Mouse (Mus musculus): ENCODE results near the gene Smpd4. TPM values are rescaled to one million over a fixed set of nuclear protein-coding genes. Genes with fewer than 3 reads are reported as not detected.

Gene Smpd4
- polyA plus RNA-seq, 2 experiments from 2014 or later: 10.4 to 18.1 TPM

DNA sequence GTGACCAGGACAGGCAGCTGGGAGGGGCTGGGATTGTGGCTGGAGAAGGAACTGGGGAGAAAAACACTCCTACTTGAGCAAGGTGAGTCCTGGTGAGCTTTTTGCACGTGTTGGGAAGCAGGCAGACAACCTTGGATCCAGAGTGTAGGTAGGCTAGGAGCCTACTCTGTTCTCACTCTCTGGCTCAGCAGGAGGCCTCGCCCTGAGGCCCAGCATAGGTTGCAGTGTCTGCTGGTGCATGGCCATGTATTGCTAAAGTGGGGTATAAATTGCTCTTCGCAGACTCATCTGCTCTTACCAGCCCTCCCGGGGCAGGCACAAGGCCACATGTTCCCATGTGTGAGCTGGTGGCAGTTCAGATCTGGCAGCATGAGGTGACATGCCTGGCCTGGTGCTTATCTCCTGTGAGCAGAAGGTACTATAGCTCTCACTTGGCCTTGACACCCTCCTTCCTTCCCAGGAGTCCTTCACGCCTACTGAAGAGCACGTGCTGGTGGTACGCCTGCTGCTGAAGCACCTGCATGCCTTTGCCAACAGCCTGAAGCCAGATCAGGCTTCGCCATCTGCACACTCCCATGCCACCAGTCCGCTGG, 19.0 kb downstream of the Smpd4 start:
- no peak for ATAC-seq

DNA sequence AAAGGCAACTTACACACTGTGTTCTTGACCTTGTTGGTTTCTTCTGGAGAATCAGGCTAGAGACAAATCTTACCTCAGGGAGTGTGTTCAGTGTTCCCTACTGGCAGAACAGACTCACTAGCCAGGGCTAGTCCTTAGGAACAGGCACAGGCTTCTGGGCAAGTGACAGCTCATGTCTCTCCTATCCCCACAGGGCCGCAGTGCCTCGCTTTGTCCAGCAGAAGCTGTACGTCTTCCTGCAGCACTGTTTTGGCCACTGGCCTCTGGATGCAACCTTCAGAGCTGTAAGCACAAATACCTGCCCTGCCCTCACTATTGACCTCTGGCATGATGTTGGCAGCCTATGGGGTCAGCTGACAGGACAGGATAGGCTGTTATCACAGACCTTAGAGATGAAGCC, 19.9 kb downstream of the Smpd4 start:
- no peak for ATAC-seq

DNA sequence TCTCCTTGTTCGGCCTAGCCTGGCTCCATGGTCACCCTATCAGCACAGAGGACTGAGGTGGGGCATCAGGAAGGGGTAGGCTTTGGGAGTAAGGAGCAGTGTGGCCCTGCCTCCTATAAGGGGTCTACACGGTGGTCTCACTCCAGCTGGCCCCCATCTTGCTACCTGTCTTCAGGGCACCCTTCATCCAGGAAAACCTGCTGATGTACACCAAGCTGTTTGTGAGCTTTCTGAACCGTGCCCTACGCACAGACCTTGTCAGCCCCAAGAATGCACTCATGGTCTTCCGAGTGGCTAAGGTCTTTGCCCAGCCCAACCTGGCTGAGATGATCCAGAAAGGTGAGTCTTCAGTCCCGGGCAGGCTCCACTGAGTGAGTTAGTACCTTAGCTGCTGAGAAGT, 20.8 kb downstream of the Smpd4 start:
- no peak for ATAC-seq

DNA sequence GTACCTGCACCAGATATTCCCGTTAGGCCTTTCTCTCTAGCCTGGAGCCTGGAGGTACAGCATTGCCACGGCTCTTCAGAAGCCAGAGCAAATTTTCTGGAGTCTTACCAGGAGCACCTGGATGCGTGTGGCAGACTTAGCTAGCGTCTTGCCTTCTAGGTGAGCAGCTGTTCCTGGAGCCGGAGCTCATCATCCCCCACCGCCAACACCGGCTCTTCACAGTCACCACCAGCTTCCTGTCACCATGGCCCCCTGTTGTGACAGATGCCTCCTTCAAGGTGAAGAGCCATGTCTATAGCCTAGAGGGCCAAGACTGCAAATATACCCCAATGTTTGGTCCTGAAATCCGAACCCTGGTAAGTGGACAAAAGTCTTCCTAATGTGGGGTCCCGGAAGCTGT, 21.6 kb downstream of the Smpd4 start:
- ATAC-seq: no peak

DNA sequence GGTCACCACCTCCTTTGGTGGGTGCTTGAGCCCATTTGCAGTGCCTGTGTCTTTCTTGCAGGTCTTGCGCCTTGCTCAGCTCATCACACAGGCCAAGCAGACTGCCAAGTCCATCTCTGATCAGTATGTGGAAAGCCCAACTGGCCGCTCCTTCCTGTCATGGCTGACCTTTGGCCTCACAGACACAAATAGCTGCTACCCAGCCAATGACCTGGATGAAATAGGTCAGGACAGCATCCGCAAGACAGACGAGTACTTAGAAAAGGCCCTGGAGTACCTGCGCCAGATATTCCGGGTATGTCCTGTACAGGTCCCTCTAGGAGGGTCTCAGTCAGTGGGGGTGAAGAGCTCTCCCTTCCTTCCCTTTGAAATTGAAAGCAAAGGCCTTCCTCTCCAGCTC, 22.1 kb downstream of the Smpd4 start:
- ATAC-seq: no peak

DNA sequence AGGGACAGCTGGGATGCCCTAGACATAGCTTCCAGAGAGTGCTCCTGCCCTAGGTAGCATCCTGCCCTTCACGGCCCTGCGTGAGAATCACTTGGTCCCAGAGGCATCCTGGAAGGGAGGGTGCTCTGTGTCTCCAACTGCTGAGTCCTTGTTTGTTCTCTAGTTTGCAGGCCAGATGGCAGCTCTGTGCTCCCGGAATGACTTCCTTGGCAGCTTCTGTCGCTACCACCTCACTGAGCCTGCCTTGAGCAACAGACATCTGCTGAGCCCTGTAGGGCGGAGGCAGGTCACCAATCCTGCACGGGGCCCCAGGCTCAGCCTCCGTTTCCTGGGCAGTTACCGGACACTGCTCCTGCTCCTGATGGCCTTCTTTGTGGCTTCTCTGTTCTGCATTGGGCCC, 23.2 kb downstream of the Smpd4 start:
- ATAC-seq: no peak

DNA sequence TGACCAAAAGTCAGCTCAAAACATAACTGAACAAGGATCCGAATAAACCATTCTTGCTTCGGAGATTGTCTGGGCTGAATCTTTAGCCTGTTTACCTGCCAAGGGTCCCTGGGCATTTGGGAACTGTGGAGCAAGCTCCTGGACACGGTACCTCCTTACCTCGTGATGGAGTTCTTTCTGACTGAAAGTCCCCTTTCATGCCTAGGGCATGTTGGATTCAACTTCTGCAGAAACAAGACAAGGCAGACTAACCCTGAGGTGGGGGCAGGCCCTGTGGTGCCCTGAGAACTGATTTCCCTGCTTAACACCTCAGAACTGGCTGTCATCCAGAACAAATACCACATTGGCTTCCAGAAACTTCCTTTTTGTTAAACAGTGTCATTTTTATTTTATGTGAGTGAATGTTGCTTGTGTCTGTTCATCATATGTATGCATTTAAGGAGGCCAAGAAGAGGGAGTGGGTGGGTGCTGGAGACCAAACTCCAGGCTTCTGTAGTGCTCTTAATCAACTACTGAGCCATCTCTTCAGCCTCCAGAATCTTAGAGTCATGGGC, 24.4 kb downstream of the Smpd4 start:
- ATAC-seq: no peak

DNA sequence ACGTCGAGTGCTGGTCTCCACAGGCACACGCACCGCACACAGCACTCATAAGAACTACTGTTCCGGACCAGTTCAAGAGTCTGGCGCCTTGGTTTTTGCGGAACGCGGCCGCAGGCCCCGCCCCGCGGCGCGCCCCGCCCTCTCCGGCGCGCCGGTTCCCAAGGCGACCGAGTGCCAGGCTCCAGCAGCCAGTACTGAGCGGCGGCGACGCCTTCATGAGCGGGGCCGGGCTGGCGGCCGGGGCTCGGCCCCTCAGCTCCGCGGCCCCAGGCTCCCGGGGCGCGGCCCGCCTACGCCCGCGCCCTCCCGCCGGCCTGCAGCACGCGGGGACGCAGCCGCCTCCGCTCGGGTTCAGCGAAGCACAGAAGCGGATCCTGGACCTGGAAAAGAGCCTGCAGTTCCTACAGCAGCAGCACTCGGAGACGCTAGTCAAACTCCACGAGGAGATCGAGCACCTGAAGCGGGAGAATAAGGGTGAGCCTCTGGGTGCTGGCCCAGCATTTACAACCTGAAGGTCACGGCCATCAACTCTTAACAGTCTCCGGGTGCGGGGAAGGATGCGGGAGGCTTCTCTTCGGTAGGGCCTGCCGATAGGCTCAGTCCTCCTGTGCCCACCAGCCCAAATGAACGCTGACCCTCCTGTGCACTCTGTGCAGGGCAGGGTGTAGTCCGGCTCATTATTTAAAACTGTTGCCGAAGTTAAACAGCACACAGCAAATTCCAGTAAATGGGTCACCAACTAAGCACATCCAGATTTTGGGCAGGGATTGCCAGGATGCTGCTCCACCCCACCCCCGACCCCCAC, 27.4 kb downstream of the Smpd4 start, which contains the start of gene Ccdc74a:
TSS of gene Ccdc74a (plus strand) at position 161 of the 805 bp plus-strand sequence.
- peak; percentile 93 for ATAC-seq

DNA sequence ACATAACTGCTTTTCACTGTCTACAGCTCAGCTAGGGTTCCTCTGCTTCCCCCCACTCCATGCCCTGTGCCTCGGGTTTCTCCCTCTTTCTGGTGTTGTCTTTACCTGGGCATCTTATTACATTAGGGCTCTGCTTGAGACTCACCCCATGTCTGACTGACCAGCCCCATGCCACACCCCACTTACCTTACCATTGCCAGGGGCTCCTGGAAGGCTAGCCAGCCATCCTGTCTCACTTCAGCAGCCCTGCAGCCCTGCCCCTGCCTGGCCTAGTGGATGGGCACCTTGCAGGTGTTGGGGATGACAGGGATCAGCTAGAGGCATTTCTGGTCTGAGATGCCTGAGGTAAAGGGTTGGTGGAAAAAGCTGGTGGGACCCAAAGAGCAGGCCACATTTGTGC, 28.0 kb downstream of the Smpd4 start:
- ATAC-seq: no peak

DNA sequence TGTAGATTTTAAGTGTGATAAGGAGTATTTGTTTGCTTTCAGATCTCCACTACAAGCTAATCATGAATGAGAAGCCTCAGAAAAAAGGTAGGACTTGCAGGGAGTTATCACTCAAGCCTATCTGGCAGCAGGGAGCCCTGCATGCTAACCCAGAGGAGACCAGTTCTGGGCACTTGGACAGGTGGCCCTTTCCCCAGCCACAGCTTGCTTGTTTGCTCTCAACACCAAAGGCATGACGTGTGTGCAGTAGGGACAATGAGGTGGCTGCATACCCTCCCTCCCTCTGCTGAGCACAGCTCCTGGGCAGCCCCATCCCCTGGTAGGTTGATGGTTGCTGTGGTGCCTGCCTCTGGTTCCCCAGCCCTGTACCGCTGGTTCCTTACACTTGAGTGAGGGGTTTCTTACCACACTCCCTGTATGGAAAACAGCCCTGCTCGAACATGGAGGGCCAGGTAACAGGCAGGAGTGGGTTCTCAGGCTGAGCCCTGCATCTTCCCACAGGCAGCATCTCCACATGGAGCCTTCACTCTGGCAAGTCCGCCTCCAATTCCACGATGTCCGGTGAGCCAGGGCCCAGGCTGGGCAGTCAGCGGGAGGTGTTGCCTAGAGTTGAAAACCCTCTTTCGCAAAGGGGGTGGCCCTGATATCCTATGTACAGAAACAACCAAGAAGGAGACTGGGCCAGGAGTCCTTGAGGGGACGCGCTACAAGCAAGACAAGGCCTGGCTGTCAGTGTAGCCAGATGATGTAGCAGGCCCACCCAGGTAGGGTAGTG, 28.6 kb downstream of the Smpd4 start:
- ATAC-seq: no peak

DNA sequence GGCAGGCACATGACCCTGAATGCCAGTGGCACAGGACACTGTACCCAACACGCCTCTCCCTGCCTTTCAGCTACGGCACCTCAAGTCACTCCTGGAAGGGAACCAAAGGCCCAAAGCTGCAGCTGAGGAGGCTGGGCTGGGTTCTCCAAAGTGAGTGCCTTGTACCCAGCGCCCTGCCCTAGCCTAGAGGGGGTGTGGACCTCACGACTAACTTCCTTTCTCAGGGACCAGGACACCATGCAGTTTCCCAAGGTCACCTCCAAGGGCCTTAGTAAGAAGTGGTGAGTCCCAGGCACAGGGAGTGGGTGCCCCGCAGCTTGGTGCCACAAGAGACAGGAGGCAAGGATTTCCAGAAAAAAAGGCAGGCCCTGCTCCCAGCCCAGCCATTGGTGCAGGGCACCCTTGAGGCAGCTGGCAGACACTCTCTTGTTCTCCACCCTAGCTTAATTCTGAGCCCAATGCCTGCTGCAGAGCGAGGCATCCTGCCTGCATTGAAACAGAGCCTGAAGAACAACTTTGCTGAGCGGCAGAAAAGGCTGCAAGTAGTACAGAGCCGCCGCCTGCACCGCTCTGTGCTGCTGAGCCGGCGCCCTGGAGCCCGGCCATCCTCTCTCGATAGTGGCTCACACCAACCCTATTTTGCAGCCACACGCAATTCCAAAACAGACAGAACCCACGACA, 30.9 kb downstream of the Smpd4 start:
- no peak for ATAC-seq

DNA sequence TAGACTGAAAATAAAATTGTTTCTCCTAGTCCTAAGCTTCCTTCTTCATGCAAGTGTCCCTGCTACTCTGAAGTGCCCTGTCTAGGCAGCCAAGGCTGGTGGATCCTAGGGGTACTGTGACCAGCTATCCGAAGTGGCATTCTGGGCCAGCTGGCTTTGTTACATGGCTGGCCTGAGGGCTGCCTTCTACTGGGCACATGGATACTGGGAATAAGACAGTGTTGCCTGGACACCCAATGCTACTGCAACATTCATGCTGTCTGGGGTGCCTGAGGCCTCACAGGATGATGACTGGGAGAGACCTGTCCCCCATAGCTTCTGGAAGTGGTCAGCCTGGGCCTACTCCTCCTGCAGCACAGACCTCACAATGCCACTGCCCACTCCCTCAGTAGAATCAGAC, 31.6 kb downstream of the Smpd4 start:
- ATAC-seq: no peak

DNA sequence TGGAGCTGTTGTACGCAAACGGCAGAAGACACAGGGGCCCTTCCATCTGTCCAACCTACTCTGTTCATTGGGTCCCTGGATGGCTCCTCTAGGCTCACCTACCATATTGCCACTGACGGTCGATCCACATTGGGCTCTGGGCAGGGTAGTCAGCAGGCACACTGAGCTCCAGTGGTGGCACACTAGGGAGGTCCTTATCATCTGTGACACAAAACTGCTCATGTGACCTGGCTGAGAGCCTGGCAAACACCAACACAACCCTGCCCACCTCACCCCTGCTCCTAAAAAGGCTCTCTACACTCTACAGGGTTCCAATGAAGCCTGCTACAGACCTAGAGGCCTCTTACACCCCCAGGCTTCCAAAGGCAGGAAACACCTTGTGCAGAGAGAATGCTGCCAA, 33.5 kb downstream of the Smpd4 start:
- ATAC-seq: no peak

DNA sequence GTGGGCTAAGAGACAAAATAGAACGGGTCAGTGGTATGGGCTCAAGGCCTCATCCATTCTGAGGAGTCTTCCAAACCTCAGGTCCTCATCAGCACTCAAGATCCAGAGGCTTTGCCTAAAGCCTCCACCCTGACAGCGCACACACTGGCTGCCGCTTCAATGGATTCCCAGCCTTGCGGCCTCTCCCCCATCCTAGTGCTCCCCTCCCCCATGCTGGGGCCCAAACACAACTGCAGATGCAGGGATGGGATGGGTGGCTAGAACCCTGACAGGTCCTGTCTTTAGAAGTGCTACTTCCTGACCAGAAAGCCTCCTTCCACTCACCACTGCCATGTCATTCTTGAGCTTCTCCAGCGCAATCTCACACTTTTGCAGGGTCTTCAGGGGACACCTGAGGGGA, 34.4 kb downstream of the Smpd4 start:
- ATAC-seq: no peak

DNA sequence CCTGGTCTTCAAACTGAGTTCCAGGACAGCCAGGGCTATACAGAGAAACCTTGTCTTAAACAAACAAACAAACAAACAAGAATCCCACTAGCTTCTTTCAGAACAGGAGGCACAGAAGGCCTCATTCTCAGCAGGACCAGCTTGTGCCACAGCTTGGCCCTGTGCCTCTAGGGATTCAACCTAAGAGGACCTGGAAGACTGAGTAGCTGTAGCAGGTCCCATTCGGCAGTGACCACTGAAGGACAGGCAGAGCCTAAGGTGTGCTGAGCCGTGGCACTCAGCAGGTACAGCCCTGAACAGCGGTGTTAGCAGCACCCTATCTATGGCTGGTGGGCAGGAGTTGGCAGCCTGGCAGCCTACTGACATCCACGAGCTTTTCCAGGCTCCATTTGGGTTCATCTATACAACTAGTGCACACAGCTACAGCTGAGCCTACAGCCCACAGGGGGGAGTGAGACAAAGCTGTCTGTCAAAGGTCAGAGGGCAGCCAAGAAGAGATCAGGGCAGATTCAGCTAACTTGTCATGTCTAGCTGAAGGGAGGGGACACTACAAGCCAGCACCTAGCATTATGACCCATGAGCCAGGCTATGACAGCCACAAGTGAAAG, 35.1 kb downstream of the Smpd4 start:
- no peak for ATAC-seq

DNA sequence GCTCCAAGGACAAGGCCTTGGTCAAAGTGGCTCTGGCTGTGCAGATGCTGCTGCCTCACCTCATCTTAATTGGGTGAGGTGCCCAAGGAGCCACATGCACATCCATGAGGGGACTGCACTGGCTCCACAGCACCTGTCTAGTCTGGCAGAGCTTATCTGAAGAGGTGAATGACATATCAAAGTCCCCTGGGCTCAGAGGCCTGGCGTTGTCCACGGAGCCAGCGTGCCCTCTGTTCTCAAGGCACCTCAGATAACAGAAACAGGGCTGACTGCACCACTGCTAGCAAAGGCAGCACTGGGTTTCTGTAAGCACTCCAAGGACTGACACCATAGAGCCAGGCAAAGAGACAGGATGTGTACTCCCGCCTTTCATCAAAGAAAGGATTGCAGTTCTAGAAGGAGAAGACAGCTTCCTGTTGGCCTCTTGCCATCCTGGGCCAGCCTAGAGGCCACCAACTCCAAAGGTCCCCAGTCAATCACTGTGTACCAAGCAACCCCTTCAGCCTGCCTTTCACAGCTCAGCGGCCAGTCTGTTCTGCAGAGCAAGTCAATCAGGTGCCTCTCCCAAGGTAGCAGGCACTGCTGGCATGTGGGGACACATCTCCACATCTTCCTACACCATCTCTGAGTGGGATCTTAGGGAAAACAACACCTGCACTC, 37.2 kb downstream of the Smpd4 start:
- no peak for ATAC-seq

DNA sequence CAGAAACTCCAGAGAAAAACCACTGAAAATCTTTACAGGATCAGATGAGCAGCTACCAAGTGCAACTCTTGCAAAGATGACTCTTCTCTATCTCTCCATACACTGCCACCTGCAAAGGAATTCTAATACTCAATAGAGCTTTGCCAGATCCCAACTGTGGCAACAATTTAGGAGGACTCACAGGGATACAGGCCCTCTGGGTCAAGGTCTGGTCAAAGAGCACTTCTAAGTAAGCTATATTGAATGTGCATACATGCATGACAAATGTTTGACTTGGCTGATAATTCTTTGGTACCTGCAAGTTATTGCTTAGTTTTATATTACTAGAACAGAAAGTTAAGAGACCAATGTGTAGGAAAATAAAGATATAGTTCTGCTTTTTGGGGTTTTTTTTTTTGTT, 46.4 kb downstream of the Smpd4 start:
- ATAC-seq: no peak

DNA sequence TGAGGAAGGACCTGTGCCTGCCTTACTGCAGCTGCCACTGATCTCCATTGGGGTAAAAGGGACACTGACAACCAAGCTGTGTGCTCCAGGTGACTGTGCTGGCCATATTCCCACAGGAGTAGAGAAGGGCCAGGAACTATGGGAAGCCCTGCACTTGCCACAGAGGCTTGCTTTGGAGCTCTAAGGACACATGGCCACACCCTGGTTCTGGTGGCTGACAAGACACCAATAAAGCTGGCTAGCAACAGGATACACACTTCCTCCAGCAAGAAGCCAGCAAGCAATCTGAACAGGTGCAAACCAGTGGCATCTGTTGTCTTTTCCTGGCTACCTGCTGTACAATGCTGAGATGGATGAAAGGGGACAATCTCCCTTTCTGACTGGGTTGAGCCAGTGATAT, 50.7 kb downstream of the Smpd4 start:
- no peak for ATAC-seq
